Comparison of ENCODE assay signal across 14 mouse cellular contexts in the genomic region with DNA sequence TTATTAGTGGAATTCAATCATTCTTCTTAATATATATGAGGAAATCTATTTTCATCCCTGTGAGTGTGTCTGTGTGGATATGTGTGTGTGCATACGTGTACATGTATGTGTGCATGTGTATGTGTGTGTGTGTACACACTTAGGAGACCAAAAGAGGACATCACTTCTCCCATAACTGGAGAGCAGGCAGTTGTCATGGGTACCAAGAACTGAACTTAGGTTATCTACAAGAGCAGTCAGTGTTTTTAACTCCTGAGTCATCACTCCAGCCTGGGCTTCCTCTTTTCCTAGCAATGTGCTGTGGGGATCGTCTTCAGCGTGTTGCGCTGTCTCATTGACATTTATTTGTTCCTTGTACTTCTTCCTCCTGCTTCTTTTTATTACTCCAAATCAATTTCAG. TPM values are rescaled to one million over a fixed set of nuclear protein-coding genes. Genes with fewer than 3 reads are reported as not detected.
DNase-seq lines count a peak whose midpoint lies in the region; ATAC-seq and TF ChIP-seq lines count a peak whose summit lies in the region.
"Had no signal": no experiment of that assay in that cellular context is flagged by ENCODE, and none has a peak within 500 bp of the region (broad histone marks: within the 10 kb centered on the region; RNA-seq: fewer than 3 reads in every experiment).

No protein-coding gene starts in this region.

- TF ChIP-seq CTCF in stomach, postnatal 0 days (IDR thresholded peaks at IDR 0.05; ENCODE audit: low read depth), result no peak

- H3K27ac ChIP-seq in stomach, embryonic 15.5 days, result no peak overlapping the region
- H3K27ac ChIP-seq in stomach, postnatal 0 days (replicated peaks), result no peak overlapping the region
- H3K27ac ChIP-seq in liver, embryonic 16.5 days (ENCODE audit: low read length), result peak overlapping the region; percentile 93
- H3K27ac ChIP-seq: heart, embryonic 15.5 days had no signal

- no peak overlapping the region for H3K9ac ChIP-seq in stomach, embryonic 15.5 days
- H3K9ac ChIP-seq in stomach, postnatal 0 days (ENCODE audit: low read length), result no peak overlapping the region
- H3K9ac ChIP-seq in liver, embryonic 16.5 days (ENCODE audit: low read depth, low read length), result peak overlapping the region; percentile 56
- H3K9ac ChIP-seq: heart, embryonic 15.5 days; lung, embryonic 14.5 days had no signal

- intact Hi-C loops in left cerebral cortex, postnatal 4 days (cut with DNase I), result no loop called here

- ATAC-seq in stomach, embryonic 15.5 days (ENCODE audit: insufficient read depth, low FRiP score, low read depth), result peak; percentile 77; the same call in 1 of the 2 replicates
- ATAC-seq in stomach, postnatal 0 days (ENCODE audit: low FRiP score, low TSS enrichment), result no peak
- peak; percentile 86 for ATAC-seq in granulocyte monocyte progenitor cell, adult 5-6 weeks (replicated peaks; ENCODE audit: poor library complexity, severe bottlenecking)
- ATAC-seq in liver, embryonic 16.5 days (ENCODE audit: low read depth), result peak; percentile 88
- ATAC-seq: midbrain, embryonic 16.5 days had no signal

- TF ChIP-seq EP300 in stomach, postnatal 0 days (optimal IDR thresholded peaks at IDR 0.05), result no peak

- no peak for DNase-seq in stomach, postnatal 0 days (ENCODE audit: low spot score)
- no peak for DNase-seq in natural killer cell, adult 2 months (ENCODE audit: low spot score in 2 of 2)
- DNase-seq in left cerebral cortex, adult 18-20 months (ENCODE audit: low spot score in 2 of 2), result no peak
- DNase-seq in MN1 (ENCODE audit: low spot score), result no peak
- DNase-seq in left cerebral cortex, postnatal 4 days, result no peak
- DNase-seq: cerebellum, postnatal 36 days; kidney, postnatal 36 days; lung, embryonic 14.5 days; right cerebral cortex, postnatal 14 days had no signal

- H3K4me3 ChIP-seq in stomach, embryonic 15.5 days (replicated peaks), result no peak overlapping the region
- H3K4me3 ChIP-seq in stomach, postnatal 0 days (ENCODE audit: low read depth, low read length), result no peak overlapping the region
- peak overlapping the region; percentile 45 for H3K4me3 ChIP-seq in liver, embryonic 16.5 days (ENCODE audit: low read depth, low read length)
- H3K4me3 ChIP-seq: heart, embryonic 15.5 days had no signal

- no peaks in the 10 kb centered on the region for H3K4me1 ChIP-seq in stomach, embryonic 15.5 days
- H3K4me1 ChIP-seq in stomach, postnatal 0 days (replicated peaks; ENCODE audit: control insufficient read depth, insufficient read depth), result peaks cover 4% of the 10 kb centered on the region; the same call in 1 of the 2 replicates
- peaks cover 62% of the 10 kb centered on the region for H3K4me1 ChIP-seq in liver, embryonic 16.5 days (ENCODE audit: control insufficient read depth, low read depth, low read length)
- H3K4me1 ChIP-seq: heart, embryonic 15.5 days had no signal

- H3K36me3 ChIP-seq in stomach, embryonic 15.5 days, result no peaks in the 10 kb centered on the region
- no peaks in the 10 kb centered on the region for H3K36me3 ChIP-seq in stomach, postnatal 0 days (ENCODE audit: control insufficient read depth, insufficient read depth, low read length)
- H3K36me3 ChIP-seq in liver, embryonic 16.5 days (ENCODE audit: control insufficient read depth, insufficient read depth), result no peaks in the 10 kb centered on the region
- H3K36me3 ChIP-seq: heart, embryonic 15.5 days had no signal

- H3K27me3 ChIP-seq in stomach, embryonic 15.5 days (replicated peaks), result no peaks in the 10 kb centered on the region
- no peaks in the 10 kb centered on the region for H3K27me3 ChIP-seq in stomach, postnatal 0 days (ENCODE audit: control insufficient read depth, insufficient read depth, low read length)
- no peaks in the 10 kb centered on the region for H3K27me3 ChIP-seq in liver, embryonic 16.5 days (ENCODE audit: control insufficient read depth, insufficient read depth, low read depth, low read length)
- H3K27me3 ChIP-seq: heart, embryonic 15.5 days had no signal

- 76% methylated on average over 4 of the region's 4 CpGs for WGBS in stomach, embryonic 15.5 days
- WGBS in stomach, postnatal 0 days, result 87% methylated on average over 4 of the region's 4 CpGs
- WGBS in liver, embryonic 16.5 days (ENCODE audit: insufficient replicate concordance), result 21% methylated on average over 4 of the region's 4 CpGs

- H3K9me3 ChIP-seq in stomach, embryonic 15.5 days, result no peaks in the 10 kb centered on the region
- H3K9me3 ChIP-seq in stomach, postnatal 0 days (ENCODE audit: control insufficient read depth, low read length), result no peaks in the 10 kb centered on the region
- no peaks in the 10 kb centered on the region for H3K9me3 ChIP-seq in liver, embryonic 16.5 days (replicated peaks; ENCODE audit: control insufficient read depth, low read length)
- H3K9me3 ChIP-seq: heart, embryonic 15.5 days had no signal

- H3K4me2 ChIP-seq in stomach, embryonic 15.5 days, result no peak overlapping the region
- no peak overlapping the region for H3K4me2 ChIP-seq in stomach, postnatal 0 days (replicated peaks; ENCODE audit: low read depth)
- H3K4me2 ChIP-seq in liver, embryonic 16.5 days (ENCODE audit: low read depth, low read length), result peak overlapping the region; percentile 80
- H3K4me2 ChIP-seq: heart, embryonic 15.5 days; lung, embryonic 14.5 days had no signal

RNA-seq across cellular contexts. Expression of a gene that starts 24.1 kb away (rescaled TPM):
- polyA plus RNA-seq in stomach, embryonic 15.5 days (2015; fragmentation: Nextera tagmentation; extraction: Ambion mirVana), result 23.8 and 25.6 TPM in 2 replicates
- 13.7 and 13.9 TPM in 2 replicates for polyA plus RNA-seq in stomach, postnatal 0 days (2015; fragmentation: Nextera tagmentation; extraction: Ambion mirVana)
- total RNA-seq in granulocyte monocyte progenitor cell, adult 5-6 weeks (2014; fragmentation: Nextera tagmentation), result 51.0 and 55.5 TPM in 2 replicates
- 12.8 and 17.0 TPM in 2 replicates for total RNA-seq in granulocyte monocyte progenitor cell, adult 5-6 weeks (2017)
- 17.5 and 19.8 TPM in 2 replicates for polyA plus RNA-seq in liver, embryonic 16.5 days (2015; fragmentation: Nextera tagmentation; extraction: Ambion mirVana)
- 10 to 100 TPM; 45.5 to 48.7 TPM for total RNA-seq in left cerebral cortex, adult 18-20 months (2021)
- 10 to 100 TPM; 54.6 to 55.5 TPM for total RNA-seq in left cerebral cortex, postnatal 4 days (2021)

RNA-seq across cellular contexts. Expression of a gene that starts 24.9 kb away (rescaled TPM):
- 3.4 and 3.5 TPM in 2 replicates for polyA plus RNA-seq in stomach, embryonic 15.5 days (2015; fragmentation: Nextera tagmentation; extraction: Ambion mirVana)
- 1.9 and 2.0 TPM in 2 replicates for polyA plus RNA-seq in stomach, postnatal 0 days (2015; fragmentation: Nextera tagmentation; extraction: Ambion mirVana)
- total RNA-seq in granulocyte monocyte progenitor cell, adult 5-6 weeks (2014; fragmentation: Nextera tagmentation), result 12.4 and 26.0 TPM in 2 replicates
- 15.0 and 15.4 TPM in 2 replicates for total RNA-seq in granulocyte monocyte progenitor cell, adult 5-6 weeks (2017)
- polyA plus RNA-seq in liver, embryonic 16.5 days (2015; fragmentation: Nextera tagmentation; extraction: Ambion mirVana), result 10.8 and 12.8 TPM in 2 replicates
- 1 to 10 TPM; 2.0 to 2.2 TPM for total RNA-seq in left cerebral cortex, adult 18-20 months (2021)
- total RNA-seq in left cerebral cortex, postnatal 4 days (2021), result 1 to 10 TPM; 1.3 to 1.4 TPM

Comparison
In these comparisons a context has a peak if more than half of its experiments do, and no peak if none do; other contexts are left out.
1. RNA of a gene that starts 24.9 kb away (total RNA-seq): 12.4 to 26.0 TPM in granulocyte monocyte progenitor cell, adult 5-6 weeks; 2.0 to 2.2 TPM in left cerebral cortex, adult 18-20 months and 1.3 to 1.4 TPM in left cerebral cortex, postnatal 4 days; every median in the first group is over 4 times any median in the second.